Mouse (Mus musculus) megakaryocyte, embryonic 14.5 days (primary cell): Measurements from ENCODE around the gene Taf3. TPM values are rescaled to one million over a fixed set of nuclear protein-coding genes. Genes with fewer than 3 reads are reported as not detected.

Experiments
- H3K27me3 ChIP-seq: replicated peaks from 2 replicates; pipeline ENCODE3; 2012; ENCODE audit warnings: inconsistent platforms
- H3K36me3 ChIP-seq: replicated peaks from 2 replicates; pipeline ENCODE3; 2012; ENCODE audit warnings: low read length, inconsistent platforms, mixed read lengths
- H3K4me1 ChIP-seq: 2 replicates; pipeline ENCODE4 v1.6.1; 2012; ENCODE audit warnings: inconsistent platforms
- H3K4me3 ChIP-seq: replicated peaks from 2 replicates; pipeline ENCODE3; 2012; ENCODE audit warnings: moderate library complexity, mild to moderate bottlenecking, inconsistent platforms
- H3K9me3 ChIP-seq: 2 replicates; pipeline ENCODE4 v1.6.1; 2012; ENCODE audit warnings: inconsistent platforms
- FLI1 ChIP-seq: IDR thresholded peaks from 2 replicates; pipeline ENCODE4 v1.6.1; 2012; ENCODE audit warnings: low read length, inconsistent platforms, mixed read lengths
- GATA1 ChIP-seq: IDR thresholded peaks from 3 replicates; pipeline ENCODE4 v1.6.1; 2012; ENCODE audit warnings: mixed read lengths, low read length, inconsistent platforms, borderline replicate concordance
- polyA plus RNA-seq: library from polyadenylated mRNA; stranded (reverse); fragments of >175 nt; gene quantifications from 2 replicates; pipeline ENCODE4 v1.2.3, GENCODE M21; 2012; ENCODE audit warnings: low replicate concordance; ENCODE audit not compliant: insufficient read depth

Gene Taf3
- polyA plus RNA-seq, 1 experiment, result 19.0 TPM

DNA sequence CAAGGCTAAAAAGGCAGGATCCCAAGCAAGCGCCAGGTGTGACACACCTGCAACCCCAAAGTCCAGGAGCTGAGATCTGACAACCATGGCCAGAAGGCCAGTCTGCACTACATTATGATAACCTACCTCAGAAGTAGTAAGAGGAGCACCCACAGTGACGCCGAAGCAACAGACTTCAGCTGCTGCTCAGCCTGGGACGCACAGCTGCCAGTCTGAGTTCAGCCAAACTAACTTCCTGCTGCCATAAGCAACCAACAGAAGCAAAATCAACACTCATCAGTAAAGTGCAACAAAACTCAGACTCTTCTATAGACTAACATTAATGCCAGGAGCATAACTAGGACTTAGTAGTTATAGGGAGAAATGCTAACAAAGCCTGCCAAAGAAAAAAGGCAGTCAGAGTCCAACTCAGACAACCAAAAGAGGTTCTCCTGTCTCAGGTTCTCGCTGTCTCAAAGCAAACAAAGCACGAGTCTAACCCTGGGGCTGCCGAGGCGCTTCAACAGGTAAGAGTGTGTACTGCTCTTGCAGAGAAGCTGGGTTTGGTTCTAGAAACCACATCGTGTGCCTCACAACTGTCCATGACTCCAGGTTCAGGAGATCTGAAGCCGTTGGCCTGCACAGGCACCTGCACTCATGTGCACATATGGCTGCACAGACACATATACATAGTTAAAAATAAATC lies 33.3 kb downstream of the Taf3 start:
- H3K27me3 ChIP-seq, result no peaks in the 10 kb centered on the region
- peaks cover 14% of the 10 kb centered on the region; the same call in 1 of the 2 replicates for H3K4me1 ChIP-seq
- no peak for TF ChIP-seq FLI1
- no peak for TF ChIP-seq GATA1
- H3K9me3 ChIP-seq, result no peaks in the 10 kb centered on the region
- no peaks in the 10 kb centered on the region for H3K36me3 ChIP-seq
- no peak overlapping the region for H3K4me3 ChIP-seq

DNA sequence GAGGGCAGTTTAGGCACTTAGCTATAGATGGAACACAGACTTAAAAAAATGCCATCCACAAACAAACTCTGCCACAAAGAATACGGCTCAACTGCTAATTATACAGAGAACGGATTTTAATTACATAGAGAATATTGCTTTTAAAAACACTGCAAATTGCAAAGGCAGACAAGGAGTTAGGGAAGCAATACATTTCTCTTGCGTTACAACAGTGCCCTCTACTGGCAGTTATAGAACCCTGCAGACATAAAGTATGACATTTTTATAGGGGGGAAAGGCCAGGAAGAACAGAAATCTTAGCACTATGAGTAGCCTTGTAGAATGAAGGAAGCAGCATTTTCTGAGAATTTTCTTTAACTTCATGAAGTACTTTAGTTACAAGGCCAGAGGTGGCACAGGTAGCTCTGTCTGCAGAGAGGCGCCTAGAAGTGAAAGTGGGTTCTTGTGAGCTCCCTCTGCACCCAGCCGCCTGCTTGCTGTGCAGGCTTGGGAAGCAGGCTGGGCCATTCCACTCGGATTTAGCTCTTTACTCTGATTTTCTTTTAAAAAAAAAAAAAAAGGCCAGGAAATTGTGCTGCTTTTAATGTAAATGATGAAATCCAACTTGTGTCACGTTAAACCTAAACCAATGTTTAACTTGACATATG lies 38.0 kb downstream of the Taf3 start:
- no peak for TF ChIP-seq FLI1
- no peak overlapping the region for H3K4me3 ChIP-seq
- no peaks in the 10 kb centered on the region for H3K36me3 ChIP-seq
- H3K27me3 ChIP-seq, result no peaks in the 10 kb centered on the region
- peaks cover 29% of the 10 kb centered on the region for H3K4me1 ChIP-seq
- H3K9me3 ChIP-seq, result no peaks in the 10 kb centered on the region

- Histone ChIP-seq H3K36me3 (no peaks in the 10 kb centered on the region), H3K4me1 (peaks cover 34% of the 10 kb centered on the region), H3K27me3 (no peaks in the 10 kb centered on the region), H3K9me3 (no peaks in the 10 kb centered on the region), H3K4me3 (no peak overlapping the region)
- no peak for TF ChIP-seq GATA1
- no peak for TF ChIP-seq FLI1
Measured at GRCm38 (mm10) chr2:10009671-10010254, 38.6 kb downstream of the Taf3 start.

- no peaks in the 10 kb centered on the region for H3K36me3 ChIP-seq
- H3K27me3 ChIP-seq, result no peaks in the 10 kb centered on the region
- H3K4me1 ChIP-seq, result peaks cover 41% of the 10 kb centered on the region
- H3K4me3 ChIP-seq, result no peak overlapping the region
- no peaks in the 10 kb centered on the region for H3K9me3 ChIP-seq
- TF ChIP-seq GATA1 (no peak), FLI1 (no peak)
Measured at GRCm38 (mm10) chr2:10008593-10008992, 39.8 kb downstream of the Taf3 start.

DNA sequence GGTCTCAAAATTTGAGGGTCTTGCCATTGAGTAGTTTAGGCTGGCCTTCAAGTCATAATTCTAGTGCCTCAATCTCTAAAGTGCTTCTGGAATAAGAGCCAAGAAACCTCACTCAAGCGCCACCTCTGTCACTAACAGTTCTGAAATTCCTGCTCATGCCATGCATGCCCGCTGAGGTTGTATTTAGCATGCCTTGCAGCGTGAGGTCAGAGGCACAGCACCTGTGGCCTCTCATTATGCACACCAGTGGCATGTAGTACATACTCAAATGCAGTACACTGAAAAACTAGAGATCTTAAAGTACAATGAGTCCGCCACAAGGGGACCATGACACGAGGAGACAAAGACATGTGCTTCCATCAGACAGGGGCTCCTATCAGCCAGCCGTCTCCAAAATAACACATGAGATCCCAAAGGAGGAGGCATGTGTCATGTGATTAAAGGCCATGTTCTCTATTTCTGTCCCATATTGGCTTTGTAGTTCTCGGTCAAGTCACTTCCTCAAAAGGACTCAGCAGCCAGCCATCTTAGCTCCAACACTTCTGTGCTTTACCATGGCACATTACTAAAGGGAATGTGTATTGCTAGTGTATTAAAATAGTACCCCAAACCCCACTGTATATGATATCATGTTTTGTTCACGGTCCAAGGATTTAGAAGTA lies 43.3 kb downstream of the Taf3 start:
- Histone ChIP-seq H3K9me3 (no peaks in the 10 kb centered on the region), H3K4me3 (no peak overlapping the region), H3K36me3 (no peaks in the 10 kb centered on the region), H3K4me1 (peaks cover 54% of the 10 kb centered on the region), H3K27me3 (no peaks in the 10 kb centered on the region)
- no peak for TF ChIP-seq FLI1

DNA sequence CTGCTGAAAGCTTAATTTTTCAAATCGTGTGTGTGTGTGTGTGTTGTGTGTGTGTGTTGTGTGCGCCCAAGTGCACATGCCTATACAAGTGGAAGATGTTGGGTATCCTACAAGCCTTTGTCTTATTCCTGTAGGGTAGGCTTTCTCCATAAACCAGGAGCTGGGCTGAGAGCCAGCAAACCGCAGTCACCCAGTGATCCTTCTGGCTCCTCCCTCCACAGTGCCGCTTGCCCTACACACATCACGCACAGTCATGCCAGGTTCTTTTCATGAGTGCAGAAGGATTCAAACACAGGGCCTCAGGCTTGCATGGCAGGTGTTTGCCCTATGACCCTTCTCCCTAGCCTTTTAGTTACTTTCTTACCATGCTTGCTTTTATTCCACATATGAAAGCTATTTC lies 45.0 kb downstream of the Taf3 start:
- peaks cover 46% of the 10 kb centered on the region for H3K4me1 ChIP-seq
- no peak for TF ChIP-seq GATA1
- no peak for TF ChIP-seq FLI1

DNA sequence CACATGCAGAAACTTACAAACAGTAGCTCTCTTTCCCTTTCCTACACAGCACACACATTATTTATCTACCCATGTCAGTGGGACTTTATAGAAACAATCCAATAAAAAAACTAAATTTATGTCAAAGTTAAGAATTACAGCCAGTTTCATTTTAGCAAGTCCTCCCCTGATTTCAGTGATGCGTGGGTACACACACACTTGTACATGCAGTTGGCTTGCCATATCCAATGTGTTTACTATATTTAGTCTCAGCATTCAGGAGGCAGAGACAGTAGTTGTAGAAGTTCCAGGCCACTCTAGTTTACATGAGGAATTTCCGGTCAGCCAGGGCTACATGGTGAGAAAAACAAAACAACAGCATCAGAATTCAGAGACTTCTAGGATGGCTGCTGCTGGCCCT lies 46.8 kb downstream of the Taf3 start:
- no peak overlapping the region for H3K4me3 ChIP-seq
- no peaks in the 10 kb centered on the region for H3K36me3 ChIP-seq
- no peaks in the 10 kb centered on the region for H3K9me3 ChIP-seq
- TF ChIP-seq FLI1, result no peak
- TF ChIP-seq GATA1, result no peak
- peaks cover 49% of the 10 kb centered on the region for H3K4me1 ChIP-seq
- no peaks in the 10 kb centered on the region for H3K27me3 ChIP-seq

More for the DNA sequence above, 45.0 kb downstream of the Taf3 start:
- Histone ChIP-seq H3K36me3 (no peaks in the 10 kb centered on the region), H3K27me3 (no peaks in the 10 kb centered on the region), H3K9me3 (no peaks in the 10 kb centered on the region), H3K4me3 (no peak overlapping the region)

DNA sequence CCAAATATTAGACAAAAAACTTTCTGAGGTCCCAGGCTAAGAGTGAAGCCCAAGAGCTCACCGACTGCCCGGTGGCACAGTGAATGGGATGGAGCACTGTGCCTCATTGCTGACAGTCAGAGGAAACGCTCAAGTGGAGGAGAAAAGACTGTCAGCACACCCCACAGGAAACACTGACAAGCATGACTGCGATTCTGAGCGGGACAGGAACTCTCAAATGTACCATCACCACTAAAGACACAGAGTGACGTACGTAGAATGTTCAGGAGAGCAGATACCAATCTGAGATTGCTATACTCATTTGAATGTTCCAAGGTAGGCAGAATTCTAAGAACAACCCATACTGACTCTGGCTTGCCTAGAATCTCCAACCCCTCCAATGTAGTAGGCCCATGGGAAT lies 50.9 kb downstream of the Taf3 start:
- Histone ChIP-seq H3K9me3 (no peaks in the 10 kb centered on the region), H3K27me3 (no peaks in the 10 kb centered on the region)
- TF ChIP-seq GATA1 (no peak), FLI1 (no peak)

DNA sequence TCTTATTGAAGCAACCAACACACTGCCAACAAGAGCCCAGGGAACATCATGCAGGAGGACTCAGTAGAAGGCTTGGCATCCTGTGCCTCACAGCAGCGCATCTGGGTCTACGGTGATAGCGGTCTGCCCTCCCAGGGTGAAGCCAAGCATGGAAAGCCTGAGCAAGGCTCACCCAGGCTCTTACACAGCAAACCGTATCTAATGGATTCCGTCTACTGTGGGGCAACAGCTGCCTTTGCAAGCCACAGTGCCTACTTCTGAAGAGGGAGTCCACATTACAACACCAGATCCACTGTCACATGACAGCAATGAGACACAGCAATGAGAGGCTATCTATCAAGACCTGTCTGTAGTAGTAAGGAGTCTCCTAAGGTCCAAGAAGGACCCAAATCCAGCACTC lies 52.3 kb downstream of the Taf3 start:
- no peak for TF ChIP-seq FLI1
- TF ChIP-seq GATA1, result no peak
- H3K9me3 ChIP-seq, result no peaks in the 10 kb centered on the region
- no peaks in the 10 kb centered on the region for H3K27me3 ChIP-seq
- H3K4me1 ChIP-seq, result peaks cover 26% of the 10 kb centered on the region
- H3K4me3 ChIP-seq, result no peak overlapping the region
- no peaks in the 10 kb centered on the region for H3K36me3 ChIP-seq

More for the DNA sequence above, 50.9 kb downstream of the Taf3 start:
- H3K36me3 ChIP-seq, result no peaks in the 10 kb centered on the region
- H3K4me1 ChIP-seq, result peaks cover 31% of the 10 kb centered on the region
- H3K4me3 ChIP-seq, result no peak overlapping the region

- H3K36me3 ChIP-seq, result no peaks in the 10 kb centered on the region
- TF ChIP-seq GATA1 (no peak), FLI1 (no peak)
- no peaks in the 10 kb centered on the region for H3K27me3 ChIP-seq
- H3K4me1 ChIP-seq, result peaks cover 5% of the 10 kb centered on the region
- H3K4me3 ChIP-seq, result no peak overlapping the region
- no peaks in the 10 kb centered on the region for H3K9me3 ChIP-seq
Measured at GRCm38 (mm10) chr2:9990690-9991229, 57.6 kb downstream of the Taf3 start.
